Comparison of ENCODE assay signal across 18 mouse cellular contexts in the genomic region with DNA sequence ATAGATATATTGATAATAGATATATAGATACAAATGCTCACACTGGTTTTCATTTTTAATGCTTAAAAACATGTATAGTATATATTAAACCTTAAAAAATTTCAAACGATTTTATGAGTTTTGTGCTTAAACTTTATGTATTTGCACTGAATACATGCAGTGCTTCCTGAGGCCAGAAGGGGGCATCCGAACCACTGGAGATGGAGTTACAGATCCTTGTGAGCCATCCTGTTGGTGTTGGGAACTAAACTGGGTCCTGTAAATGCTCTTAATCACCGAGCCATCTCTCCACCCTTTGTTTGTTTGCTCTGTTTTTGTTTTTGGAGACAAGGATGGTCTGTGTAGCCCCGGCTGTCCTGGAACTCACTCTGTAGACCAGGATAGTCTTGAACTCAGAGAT. TPM values are rescaled to one million over a fixed set of nuclear protein-coding genes. Genes with fewer than 3 reads are reported as not detected.
DNase-seq lines count a peak whose midpoint lies in the region; ATAC-seq and TF ChIP-seq lines count a peak whose summit lies in the region.
"Had no signal": no experiment of that assay in that cellular context is flagged by ENCODE, and none has a peak within 500 bp of the region (broad histone marks: within the 10 kb centered on the region; RNA-seq: fewer than 3 reads in every experiment).

No protein-coding gene starts in this region.

- no peaks in the 10 kb centered on the region for H3K9me3 ChIP-seq in forebrain, postnatal 0 days (ENCODE audit: low read length)
- H3K9me3 ChIP-seq in forebrain, embryonic 13.5 days (replicated peaks): 0 out of 2 replicates have a peak, but pooled peaks cover 5% of the 10 kb centered on the region
- H3K9me3 ChIP-seq in liver, embryonic 14.5 days (ENCODE audit: control insufficient read depth, low read length): no peaks in the 10 kb centered on the region
- H3K9me3 ChIP-seq in liver, embryonic 11.5 days (ENCODE audit: control insufficient read depth, low read length): no peaks in the 10 kb centered on the region
- H3K9me3 ChIP-seq in E14TG2a.4 (ENCODE audit: low read length): no peaks in the 10 kb centered on the region
- no peaks in the 10 kb centered on the region for H3K9me3 ChIP-seq in heart, embryonic 11.5 days (replicated peaks; ENCODE audit: control insufficient read depth, low read length)
- H3K9me3 ChIP-seq: midbrain, embryonic 15.5 days had no signal

- H3K4me3 ChIP-seq in forebrain, postnatal 0 days (ENCODE audit: low read depth, low read length): no peak overlapping the region
- no peak overlapping the region for H3K4me3 ChIP-seq in forebrain, embryonic 13.5 days
- H3K4me3 ChIP-seq in liver, embryonic 14.5 days (ENCODE audit: insufficient read depth in 1 of 2, low read depth in 2 of 2, low read length in 2 of 2): no peak overlapping the region
- no peak overlapping the region for H3K4me3 ChIP-seq in liver, embryonic 11.5 days (ENCODE audit: low read depth, low read length)
- H3K4me3 ChIP-seq in E14TG2a.4 (replicated peaks; ENCODE audit: low read length): no peak overlapping the region
- H3K4me3 ChIP-seq in brown adipose tissue, adult 24 weeks (ENCODE audit: insufficient read depth, low read depth, low read length): no peak overlapping the region
- H3K4me3 ChIP-seq in heart, embryonic 11.5 days (ENCODE audit: low read depth, low read length): no peak overlapping the region
- H3K4me3 ChIP-seq: midbrain, embryonic 15.5 days had no signal

- peaks cover 5% of the 10 kb centered on the region for H3K4me1 ChIP-seq in forebrain, postnatal 0 days (ENCODE audit: insufficient read depth)
- H3K4me1 ChIP-seq in forebrain, embryonic 13.5 days: peaks cover 23% of the 10 kb centered on the region
- no peaks in the 10 kb centered on the region; a peak in 1 of 4 replicates for H3K4me1 ChIP-seq in liver, embryonic 14.5 days (replicated peaks; ENCODE audit: control insufficient read depth in 2 of 2, insufficient read depth in 2 of 2, low read length in 1 of 2)
- peaks cover 19% of the 10 kb centered on the region for H3K4me1 ChIP-seq in liver, embryonic 11.5 days (replicated peaks; ENCODE audit: control insufficient read depth, insufficient read depth, low read length)
- H3K4me1 ChIP-seq in E14TG2a.4 (replicated peaks; ENCODE audit: low read depth, low read length): peaks cover 37% of the 10 kb centered on the region
- H3K4me1 ChIP-seq in brown adipose tissue, adult 24 weeks (ENCODE audit: control insufficient read depth, insufficient read depth, insufficient read length, low read length): peaks cover 14% of the 10 kb centered on the region
- H3K4me1 ChIP-seq in heart, embryonic 11.5 days (ENCODE audit: control insufficient read depth, insufficient read depth, low read length): peaks cover 3% of the 10 kb centered on the region; the same call in 1 of the 2 replicates

- no peaks in the 10 kb centered on the region for H3K36me3 ChIP-seq in forebrain, postnatal 0 days (ENCODE audit: insufficient read depth)
- no peaks in the 10 kb centered on the region for H3K36me3 ChIP-seq in forebrain, embryonic 13.5 days (ENCODE audit: poor library complexity, severe bottlenecking)
- H3K36me3 ChIP-seq in liver, embryonic 14.5 days (replicated peaks; ENCODE audit: control insufficient read depth, insufficient read depth, low read depth): no peaks in the 10 kb centered on the region
- H3K36me3 ChIP-seq in liver, embryonic 11.5 days (ENCODE audit: control insufficient read depth, insufficient read depth, low read length): no peaks in the 10 kb centered on the region
- no peaks in the 10 kb centered on the region for H3K36me3 ChIP-seq in E14TG2a.4 (ENCODE audit: insufficient read depth, low read length)
- H3K36me3 ChIP-seq in heart, embryonic 11.5 days (ENCODE audit: control insufficient read depth, insufficient read depth, low read length): no peaks in the 10 kb centered on the region
- H3K36me3 ChIP-seq: midbrain, embryonic 15.5 days had no signal

- WGBS in forebrain, postnatal 0 days: 78% methylated on average over 4 of the region's 4 CpGs
- 80% methylated on average over 4 of the region's 4 CpGs for WGBS in forebrain, embryonic 13.5 days
- 55% methylated on average over 4 of the region's 4 CpGs for WGBS in liver, embryonic 14.5 days (ENCODE audit: insufficient replicate concordance)
- 70% methylated on average over 4 of the region's 4 CpGs for WGBS in liver, embryonic 11.5 days
- WGBS in heart, embryonic 11.5 days (ENCODE audit: insufficient replicate concordance): 69% methylated on average over 4 of the region's 4 CpGs

- TF ChIP-seq CTCF in forebrain, postnatal 0 days (IDR thresholded peaks at IDR 0.05; ENCODE audit: low read depth): peak; percentile 36
- peak; percentile 70 for TF ChIP-seq CTCF in liver, embryonic 14.5 days (IDR thresholded peaks at IDR 0.05; ENCODE audit: low read depth)
- peak; percentile 64 for TF ChIP-seq CTCF in E14TG2a.4 (conservative IDR thresholded peaks at IDR 0.05; ENCODE audit: low read length)

- 0 out of 2 replicates have a peak, but pooled peaks cover 3% of the 10 kb centered on the region for H3K27me3 ChIP-seq in forebrain, postnatal 0 days (ENCODE audit: insufficient read depth, low read length)
- peaks cover 23% of the 10 kb centered on the region for H3K27me3 ChIP-seq in forebrain, embryonic 13.5 days
- peaks cover 14% of the 10 kb centered on the region for H3K27me3 ChIP-seq in liver, embryonic 14.5 days (ENCODE audit: control insufficient read depth, insufficient read depth, low read length)
- peaks cover 13% of the 10 kb centered on the region for H3K27me3 ChIP-seq in liver, embryonic 11.5 days (replicated peaks; ENCODE audit: control insufficient read depth, insufficient read depth, low read length)
- H3K27me3 ChIP-seq in E14TG2a.4 (ENCODE audit: insufficient read depth, low read length): peaks cover 41% of the 10 kb centered on the region
- peaks cover 22% of the 10 kb centered on the region for H3K27me3 ChIP-seq in heart, embryonic 11.5 days (ENCODE audit: control insufficient read depth, insufficient read depth, low read length)

- no peak overlapping the region for H3K4me2 ChIP-seq in forebrain, postnatal 0 days (ENCODE audit: low read depth)
- no peak overlapping the region for H3K4me2 ChIP-seq in forebrain, embryonic 13.5 days
- H3K4me2 ChIP-seq in liver, embryonic 14.5 days (ENCODE audit: low read depth): no peak overlapping the region
- no peak overlapping the region for H3K4me2 ChIP-seq in liver, embryonic 11.5 days
- H3K4me2 ChIP-seq in heart, embryonic 11.5 days: no peak overlapping the region
- H3K4me2 ChIP-seq: midbrain, embryonic 15.5 days had no signal

- TF ChIP-seq EP300 in liver, embryonic 14.5 days (IDR thresholded peaks at IDR 0.05; ENCODE audit: low read depth): no peak

- no peak for ATAC-seq in forebrain, postnatal 0 days
- no peak for ATAC-seq in forebrain, embryonic 13.5 days
- no peak for ATAC-seq in liver, embryonic 14.5 days (ENCODE audit: insufficient read depth)
- no peak for ATAC-seq in liver, embryonic 11.5 days (replicated peaks; ENCODE audit: low FRiP score)
- no peak for ATAC-seq in heart, embryonic 11.5 days (replicated peaks; ENCODE audit: insufficient number of reproducible peaks, low FRiP score, low TSS enrichment)
- ATAC-seq: activated CD4-positive, CD25-positive, alpha-beta regulatory T cell, adult 4 months; forebrain, embryonic 16.5 days; midbrain, embryonic 15.5 days had no signal

- H3K9ac ChIP-seq in forebrain, postnatal 0 days: no peak overlapping the region
- no peak overlapping the region for H3K9ac ChIP-seq in forebrain, embryonic 13.5 days
- no peak overlapping the region for H3K9ac ChIP-seq in liver, embryonic 14.5 days (replicated peaks)
- no peak overlapping the region for H3K9ac ChIP-seq in liver, embryonic 11.5 days (ENCODE audit: low read depth, low read length)
- H3K9ac ChIP-seq in heart, embryonic 11.5 days (ENCODE audit: low read depth, low read length): no peak overlapping the region
- H3K9ac ChIP-seq: midbrain, embryonic 15.5 days had no signal

- no peak overlapping the region for H3K27ac ChIP-seq in forebrain, postnatal 0 days (ENCODE audit: low read depth, low read length)
- H3K27ac ChIP-seq in forebrain, embryonic 13.5 days: no peak overlapping the region
- H3K27ac ChIP-seq in liver, embryonic 14.5 days: no peak overlapping the region
- no peak overlapping the region for H3K27ac ChIP-seq in liver, embryonic 11.5 days (ENCODE audit: low read depth, low read length)
- H3K27ac ChIP-seq in brown adipose tissue, adult 24 weeks (replicated peaks; ENCODE audit: low read depth, low read length): peak overlapping the region; percentile 32
- H3K27ac ChIP-seq in heart, embryonic 11.5 days (ENCODE audit: low read depth, low read length): no peak overlapping the region
- H3K27ac ChIP-seq: midbrain, embryonic 15.5 days had no signal

- no peak for DNase-seq in forebrain, postnatal 0 days
- DNase-seq in liver, embryonic 14.5 days (ENCODE audit: low read depth in 3 of 3, low spot score in 3 of 3): no peak
- no peak for DNase-seq in liver, embryonic 11.5 days (ENCODE audit: low spot score)
- no peak for DNase-seq in urinary bladder, postnatal 36 days (ENCODE audit: low spot score in 2 of 2)
- DNase-seq: cerebellum, postnatal 25 days; gastrocnemius, postnatal 36 days; heart, postnatal 14 days; kidney, adult 11 months; left cerebral cortex, postnatal 4 days; lung, postnatal 10 days had no signal

RNA-seq across cellular contexts. Expression of a gene that starts 4.5 kb away (rescaled TPM):
- 38.9 and 42.4 TPM in 2 replicates for total RNA-seq in forebrain, postnatal 0 days (2014; rRNA removed)
- 5.9 and 10.6 TPM in 2 replicates for polyA plus RNA-seq in forebrain, postnatal 0 days (2015; fragmentation: Nextera tagmentation; extraction: Ambion mirVana)
- polyA plus RNA-seq in forebrain, embryonic 13.5 days (2015; fragmentation: Nextera tagmentation; extraction: Ambion mirVana): 7.1 and 9.5 TPM in 2 replicates
- 2.0 and 2.1 TPM in 2 replicates for polyA plus RNA-seq in liver, embryonic 14.5 days (2012; rRNA removed)
- 0.39 and 0.63 TPM in 2 replicates for polyA plus RNA-seq in liver, embryonic 14.5 days (2014; fragmentation: Nextera tagmentation; extraction: Ambion mirVana)
- polyA plus RNA-seq in liver, embryonic 11.5 days (2014; fragmentation: Nextera tagmentation; extraction: Ambion mirVana): 1.1 and 1.7 TPM in 2 replicates
- 6.8 and 15.5 TPM in 2 replicates for polyA plus RNA-seq in brown adipose tissue, adult 24 weeks (2012; ENCODE audit: insufficient read depth, insufficient read length, missing spikeins)
- polyA plus RNA-seq in heart, embryonic 11.5 days (2014; fragmentation: Nextera tagmentation; extraction: Ambion mirVana): 2.1 and 2.7 TPM in 2 replicates
- polyA plus RNA-seq: activated CD4-positive, CD25-positive, alpha-beta regulatory T cell, adult 4 months had no signal

RNA-seq across cellular contexts. Expression of a gene that starts 17.7 kb away (rescaled TPM):
- 24.5 and 32.4 TPM in 2 replicates for total RNA-seq in forebrain, postnatal 0 days (2014; rRNA removed)
- polyA plus RNA-seq in forebrain, postnatal 0 days (2015; fragmentation: Nextera tagmentation; extraction: Ambion mirVana): 25.4 and 29.0 TPM in 2 replicates
- 12.7 and 13.7 TPM in 2 replicates for polyA plus RNA-seq in forebrain, embryonic 13.5 days (2015; fragmentation: Nextera tagmentation; extraction: Ambion mirVana)
- 3.2 and 3.4 TPM in 2 replicates for polyA plus RNA-seq in liver, embryonic 14.5 days (2012; rRNA removed)
- polyA plus RNA-seq in liver, embryonic 14.5 days (2014; fragmentation: Nextera tagmentation; extraction: Ambion mirVana): 2.7 and 3.1 TPM in 2 replicates
- 8.6 and 9.0 TPM in 2 replicates for polyA plus RNA-seq in liver, embryonic 11.5 days (2014; fragmentation: Nextera tagmentation; extraction: Ambion mirVana)
- polyA plus RNA-seq in brown adipose tissue, adult 24 weeks (2012; ENCODE audit: insufficient read depth, insufficient read length, missing spikeins): 17.2 and 24.2 TPM in 2 replicates
- polyA plus RNA-seq in heart, embryonic 11.5 days (2014; fragmentation: Nextera tagmentation; extraction: Ambion mirVana): 9.4 TPM in 2 replicates

RNA-seq across cellular contexts. Expression of a gene that starts 41.3 kb away (rescaled TPM):
- 95.3 and 95.8 TPM in 2 replicates for total RNA-seq in forebrain, postnatal 0 days (2014; rRNA removed)
- 57.8 and 70.9 TPM in 2 replicates for polyA plus RNA-seq in forebrain, postnatal 0 days (2015; fragmentation: Nextera tagmentation; extraction: Ambion mirVana)
- polyA plus RNA-seq in forebrain, embryonic 13.5 days (2015; fragmentation: Nextera tagmentation; extraction: Ambion mirVana): 47.3 and 53.2 TPM in 2 replicates
- 0.02 and 0.08 TPM in 2 replicates for polyA plus RNA-seq in liver, embryonic 14.5 days (2012; rRNA removed)
- not detected in 2 replicates for polyA plus RNA-seq in liver, embryonic 14.5 days (2014; fragmentation: Nextera tagmentation; extraction: Ambion mirVana)
- polyA plus RNA-seq in liver, embryonic 11.5 days (2014; fragmentation: Nextera tagmentation; extraction: Ambion mirVana): 0.26 and 0.36 TPM in 2 replicates
- not detected in 2 replicates for polyA plus RNA-seq in brown adipose tissue, adult 24 weeks (2012; ENCODE audit: insufficient read depth, insufficient read length, missing spikeins)
- 0.19 and 0.68 TPM in 2 replicates for polyA plus RNA-seq in heart, embryonic 11.5 days (2014; fragmentation: Nextera tagmentation; extraction: Ambion mirVana)
- polyA plus RNA-seq: C2C12 had no signal

Comparison
In these comparisons a context has a peak if more than half of its experiments do, and no peak if none do; other contexts are left out.
1. RNA of a gene that starts 41.3 kb away (polyA plus RNA-seq): 57.8 to 70.9 TPM in forebrain, postnatal 0 days and 47.3 to 53.2 TPM in forebrain, embryonic 13.5 days; 0.26 to 0.36 TPM in liver, embryonic 11.5 days, 0.19 to 0.68 TPM in heart, embryonic 11.5 days, 0.02 to 0.08 TPM in liver, embryonic 14.5 days and not detected in brown adipose tissue, adult 24 weeks; every median in the first group is over 10 times any median in the second.
2. Peak in every context shown above with its lines, with median percentiles within 50 percentile points of each other: CTCF ChIP-seq.